Mouse (Mus musculus): ENCODE measurements around the gene St6galnac5.

Gene St6galnac5

GRCm38 (mm10) chr3:152867654-152868525, 114.2 kb downstream of the St6galnac5 start:
- in situ Hi-C loops (cut with MboI): no loop called here

GRCm38 (mm10) chr3:152866035-152866965, 115.7 kb downstream of the St6galnac5 start:
- in situ Hi-C loops (cut with MboI): no loop called here

- in situ Hi-C loops (cut with MboI): no loop called here
Observed at GRCm38 (mm10) chr3:152861978-152862377, 120.1 kb downstream of the St6galnac5 start.

- in situ Hi-C loops (cut with MboI): no loop called here
Observed at GRCm38 (mm10) chr3:152861450-152861849, 120.6 kb downstream of the St6galnac5 start.

- in situ Hi-C loops (cut with MboI): no loop called here
Observed at GRCm38 (mm10) chr3:152856095-152856494, 126.0 kb downstream of the St6galnac5 start.

- in situ Hi-C loops (cut with MboI): no loop called here
Observed at GRCm38 (mm10) chr3:152855006-152855614, 126.9 kb downstream of the St6galnac5 start.

- in situ Hi-C loops (cut with MboI): no loop called here
Observed at GRCm38 (mm10) chr3:152843925-152844324, 138.1 kb downstream of the St6galnac5 start.

- in situ Hi-C loops (cut with MboI): no loop called here
Observed at GRCm38 (mm10) chr3:152842648-152843047, 139.4 kb downstream of the St6galnac5 start.

GRCm38 (mm10) chr3:152841264-152841663, 140.8 kb downstream of the St6galnac5 start:
- in situ Hi-C loops (cut with MboI): no loop called here

GRCm38 (mm10) chr3:152837938-152838337, 144.1 kb downstream of the St6galnac5 start:
- in situ Hi-C loops (cut with MboI): no loop called here

GRCm38 (mm10) chr3:152837407-152837806, 144.6 kb downstream of the St6galnac5 start:
- in situ Hi-C loops (cut with MboI): no loop called here

- in situ Hi-C loops (cut with MboI): no loop called here
Observed at GRCm38 (mm10) chr3:152832436-152832835, 149.6 kb downstream of the St6galnac5 start.

- in situ Hi-C loops (cut with MboI): no loop called here
Observed at GRCm38 (mm10) chr3:152831974-152832373, 150.1 kb downstream of the St6galnac5 start.

- in situ Hi-C loops (cut with MboI): no loop called here
Observed at GRCm38 (mm10) chr3:152831377-152831776, 150.7 kb downstream of the St6galnac5 start.

- in situ Hi-C loops (cut with MboI): no loop called here
Observed at GRCm38 (mm10) chr3:152821202-152821601, 160.8 kb downstream of the St6galnac5 start.

GRCm38 (mm10) chr3:152820406-152820805, 161.6 kb downstream of the St6galnac5 start:
- in situ Hi-C loops (cut with MboI): no loop called here

GRCm38 (mm10) chr3:152815110-152815509, 166.9 kb downstream of the St6galnac5 start:
- in situ Hi-C loops (cut with MboI): no loop called here

GRCm38 (mm10) chr3:152813905-152814304, 168.1 kb downstream of the St6galnac5 start:
- in situ Hi-C loops (cut with MboI): no loop called here

GRCm38 (mm10) chr3:152799738-152800431, 182.2 kb downstream of the St6galnac5 start:
- in situ Hi-C loops (cut with MboI): loop anchor here (25.0 kb wide), 1 partner anchor 162 kb away; no protein-coding TSS in a partner anchor

- in situ Hi-C loops (cut with MboI): loop anchor here (25.0 kb wide), 1 partner anchor 165 kb away; no protein-coding TSS in a partner anchor
Observed at GRCm38 (mm10) chr3:152797354-152797753, 184.7 kb downstream of the St6galnac5 start.

- in situ Hi-C loops (cut with MboI): loop anchor here (25.0 kb wide), 1 partner anchor 166 kb away; no protein-coding TSS in a partner anchor
Observed at GRCm38 (mm10) chr3:152796216-152796615, 185.8 kb downstream of the St6galnac5 start.
